Mouse (Mus musculus): Measurements from ENCODE around the gene Cldn17.

GRCm38 (mm10) chr16:88463235-88463634 is 43.5 kb downstream of the Cldn17 start:
- TF ChIP-seq MAFK (IDR thresholded peaks at IDR 0.05; ENCODE audit: insufficient read depth, low read depth, low read length) (no peak), ZC3H11A (IDR thresholded peaks at IDR 0.05; ENCODE audit: borderline replicate concordance, low read depth, low read length) (no peak), ZNF384 (IDR thresholded peaks at IDR 0.05; ENCODE audit: low read depth, low read length) (no peak)
